Mouse (Mus musculus) heart, embryonic 11.5 days (tissue): ENCODE measurements around the gene Dnajc5. TPM values are rescaled to one million over a fixed set of nuclear protein-coding genes. Genes with fewer than 3 reads are reported as not detected.

ENCODE experiments used
- ATAC-seq: fragments of 200-750 bp; cut with Nextera tagmentation; replicated peaks from 2 replicates; pipeline ENCODE4 v1.8.0; 2017; ENCODE audit warnings: moderate library complexity; ENCODE audit not compliant: insufficient number of reproducible peaks, low FRiP score, low TSS enrichment
- H3K27ac ChIP-seq: fragments of 300-500 bp; sonication (generic); 2 replicates; pipeline ENCODE4 v1.5.1; 2014; ENCODE audit warnings: mild to moderate bottlenecking, low read depth, low read length
- H3K27me3 ChIP-seq: fragments of 300-500 bp; sonication (generic); 2 replicates; pipeline ENCODE4 v1.6.1; 2014; ENCODE audit warnings: mild to moderate bottlenecking, low read length, mixed read lengths; ENCODE audit not compliant: control insufficient read depth, insufficient read depth
- H3K36me3 ChIP-seq: fragments of 300-500 bp; sonication (generic); 2 replicates; pipeline ENCODE4 v1.6.1; 2014; ENCODE audit warnings: mild to moderate bottlenecking, low read length, moderate library complexity, mixed read lengths; ENCODE audit not compliant: control insufficient read depth, insufficient read depth
- H3K4me1 ChIP-seq: fragments of 300-500 bp; sonication (generic); 2 replicates; pipeline ENCODE4 v1.6.1; 2014; ENCODE audit warnings: low read length; ENCODE audit not compliant: control insufficient read depth, insufficient read depth
- H3K4me2 ChIP-seq: fragments of 300-500 bp; sonication (generic); 2 replicates; pipeline ENCODE4 v1.6.1; 2014; ENCODE audit warnings: mild to moderate bottlenecking, moderate library complexity
- H3K4me3 ChIP-seq: fragments of 300-500 bp; sonication (generic); 2 replicates; pipeline ENCODE4 v1.5.1; 2014; ENCODE audit warnings: low read depth, low read length
- H3K9ac ChIP-seq: fragments of 300-500 bp; sonication (generic); 2 replicates; pipeline ENCODE4 v1.6.1; 2014; ENCODE audit warnings: mild to moderate bottlenecking, low read depth, low read length, moderate library complexity
- H3K9me3 ChIP-seq: fragments of 300-500 bp; sonication (generic); replicated peaks from 2 replicates; pipeline ENCODE4 v1.6.1; 2016; ENCODE audit warnings: low read length; ENCODE audit not compliant: control insufficient read depth
- WGBS: fragments of 180-500 bp; shearing (Covaris S2); extraction: QIAGEN DNeasy Blood & Tissue Kit; methylation state at CpG from one replicate; pipeline ENCODE4 v1.1.7; 2014; ENCODE audit not compliant: insufficient replicate concordance; 5-methylcytosine and 5-hydroxymethylcytosine counted together
- polyA plus RNA-seq: library from polyadenylated mRNA; unstranded; fragments of >200 nt; fragmentation: Nextera tagmentation; extraction: Ambion mirVana; gene quantifications from 2 replicates; pipeline ENCODE4 v1.2.1, GENCODE M21; 2014

Gene Dnajc5
- polyA plus RNA-seq, 1 experiment from 2014 or later, result 69.0 TPM

DNA sequence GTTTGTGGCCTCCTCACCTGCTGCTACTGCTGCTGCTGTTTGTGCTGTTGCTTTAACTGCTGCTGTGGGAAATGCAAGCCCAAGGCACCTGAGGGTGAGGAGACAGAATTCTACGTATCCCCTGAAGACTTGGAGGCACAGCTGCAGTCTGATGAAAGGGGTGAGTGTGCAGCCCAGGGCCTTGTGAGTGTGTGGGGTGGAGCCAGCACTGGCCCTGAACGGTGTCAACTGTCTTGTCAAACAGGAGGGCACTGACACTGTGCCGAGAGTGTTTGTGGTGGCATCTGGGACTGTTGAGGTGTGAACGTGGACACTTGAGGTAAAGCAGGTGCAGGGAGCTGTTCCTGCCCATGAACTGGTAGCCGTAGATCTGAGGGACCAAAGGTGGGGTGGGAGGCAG is 28.4 kb downstream of the Dnajc5 start:
- peaks cover 38% of the 10 kb centered on the region for H3K36me3 ChIP-seq
- H3K9me3 ChIP-seq, result no peaks in the 10 kb centered on the region
- H3K27me3 ChIP-seq, result no peaks in the 10 kb centered on the region
- no peak overlapping the region for H3K27ac ChIP-seq
- WGBS, result 80% methylated on average over 5 of the region's 5 CpGs
- 0 out of 2 replicates have a peak, but pooled peaks cover 3% of the 10 kb centered on the region for H3K4me1 ChIP-seq
- no peak for ATAC-seq
- no peak overlapping the region for H3K4me2 ChIP-seq
- no peak overlapping the region for H3K4me3 ChIP-seq
- H3K9ac ChIP-seq, result no peak overlapping the region

GRCm38 (mm10) chr2:181550233-181550632 is 29.9 kb downstream of the Dnajc5 start:
- no peak for ATAC-seq
- H3K27me3 ChIP-seq, result no peaks in the 10 kb centered on the region
- no peak overlapping the region for H3K4me2 ChIP-seq
- H3K27ac ChIP-seq, result no peak overlapping the region
- H3K9ac ChIP-seq, result no peak overlapping the region
- H3K36me3 ChIP-seq, result peaks cover 38% of the 10 kb centered on the region
- H3K9me3 ChIP-seq, result no peaks in the 10 kb centered on the region
- 0 out of 2 replicates have a peak, but pooled peaks cover 3% of the 10 kb centered on the region for H3K4me1 ChIP-seq
- 93% methylated on average over 2 of the region's 2 CpGs for WGBS
- no peak overlapping the region for H3K4me3 ChIP-seq

- Histone ChIP-seq H3K4me3 (no peak overlapping the region), H3K4me2 (no peak overlapping the region), H3K27ac (no peak overlapping the region), H3K27me3 (no peaks in the 10 kb centered on the region), H3K9ac (no peak overlapping the region), H3K9me3 (no peaks in the 10 kb centered on the region), H3K36me3 (peaks cover 33% of the 10 kb centered on the region), H3K4me1 (no peaks in the 10 kb centered on the region)
- ATAC-seq, result no peak
These were observed 33.5 kb downstream of the Dnajc5 start for GRCm38 (mm10) chr2:181553772-181554171.

- H3K4me1 ChIP-seq, result peaks cover 6% of the 10 kb centered on the region
- H3K27ac ChIP-seq, result no peak overlapping the region
- no peaks in the 10 kb centered on the region for H3K27me3 ChIP-seq
- no peak overlapping the region for H3K4me3 ChIP-seq
- 81% methylated on average over 3 of the region's 3 CpGs for WGBS
- no peak overlapping the region for H3K4me2 ChIP-seq
- no peaks in the 10 kb centered on the region for H3K36me3 ChIP-seq
- no peak overlapping the region for H3K9ac ChIP-seq
- H3K9me3 ChIP-seq, result no peaks in the 10 kb centered on the region
- no peak for ATAC-seq
These were observed 47.1 kb downstream of the Dnajc5 start for GRCm38 (mm10) chr2:181567338-181567737.

DNA sequence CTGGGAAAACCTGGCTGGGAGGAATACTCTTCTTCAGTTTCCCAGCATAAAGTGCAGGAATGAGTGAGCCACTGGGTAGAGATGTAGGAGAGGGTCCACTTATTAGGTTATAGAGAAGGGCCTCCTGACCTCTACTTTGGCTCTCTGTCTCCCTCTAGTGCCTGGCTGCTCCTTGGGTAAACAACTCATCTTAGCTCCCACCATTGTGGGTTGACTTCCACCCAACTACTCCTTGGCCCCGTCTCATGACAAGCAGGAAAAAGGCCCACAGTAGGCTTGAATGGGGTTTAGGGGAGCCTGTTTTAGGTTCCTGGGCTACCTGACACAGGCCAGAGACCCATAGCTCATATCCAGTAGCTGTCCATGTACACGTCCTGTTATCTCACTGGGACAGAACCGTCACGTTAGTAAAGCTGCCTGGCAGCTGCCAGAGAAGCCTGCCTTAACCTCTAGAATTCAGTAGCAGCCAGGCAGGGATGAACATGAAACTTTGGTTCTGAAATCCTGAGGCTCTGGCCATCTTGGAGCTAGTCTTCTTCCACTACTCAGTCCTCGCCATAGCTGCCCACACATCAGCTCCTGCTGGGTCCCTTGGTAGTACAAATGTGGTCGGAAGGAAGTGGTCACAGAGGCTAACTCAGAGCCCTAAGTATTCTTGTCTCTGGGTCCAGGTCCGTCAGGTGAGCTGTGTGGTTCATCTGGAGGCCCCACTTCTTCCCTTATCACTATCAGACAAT is 48.2 kb downstream of the Dnajc5 start:
- H3K27ac ChIP-seq, result no peak overlapping the region
- 55% methylated on average over 7 of the region's 7 CpGs for WGBS
- H3K27me3 ChIP-seq, result no peaks in the 10 kb centered on the region
- ATAC-seq, result no peak
- no peak overlapping the region for H3K9ac ChIP-seq
- H3K4me2 ChIP-seq, result no peak overlapping the region
- H3K36me3 ChIP-seq, result peaks cover under 1% of the 10 kb centered on the region; the same call in 1 of the 2 replicates
- no peak overlapping the region for H3K4me3 ChIP-seq
- H3K9me3 ChIP-seq, result no peaks in the 10 kb centered on the region
- H3K4me1 ChIP-seq, result peaks cover 6% of the 10 kb centered on the region

- Histone ChIP-seq H3K27ac (no peak overlapping the region), H3K27me3 (no peaks in the 10 kb centered on the region), H3K4me3 (no peak overlapping the region), H3K4me1 (peaks cover 6% of the 10 kb centered on the region), H3K4me2 (no peak overlapping the region), H3K36me3 (peaks cover 3% of the 10 kb centered on the region; the same call in 1 of the 2 replicates), H3K9me3 (no peaks in the 10 kb centered on the region), H3K9ac (no peak overlapping the region)
- WGBS, result 94% methylated on average over 10 of the region's 10 CpGs
- ATAC-seq, result no peak
These were observed 49.6 kb downstream of the Dnajc5 start for GRCm38 (mm10) chr2:181569856-181570255.

GRCm38 (mm10) chr2:181570375-181570774 is 50.1 kb downstream of the Dnajc5 start:
- Histone ChIP-seq H3K4me3 (no peak overlapping the region), H3K27ac (no peak overlapping the region), H3K9me3 (no peaks in the 10 kb centered on the region), H3K4me2 (no peak overlapping the region), H3K27me3 (no peaks in the 10 kb centered on the region), H3K4me1 (peaks cover 6% of the 10 kb centered on the region), H3K9ac (no peak overlapping the region), H3K36me3 (peaks cover 3% of the 10 kb centered on the region; the same call in 1 of the 2 replicates)
- ATAC-seq, result no peak
- 75% methylated on average over 8 of the region's 8 CpGs for WGBS

DNA sequence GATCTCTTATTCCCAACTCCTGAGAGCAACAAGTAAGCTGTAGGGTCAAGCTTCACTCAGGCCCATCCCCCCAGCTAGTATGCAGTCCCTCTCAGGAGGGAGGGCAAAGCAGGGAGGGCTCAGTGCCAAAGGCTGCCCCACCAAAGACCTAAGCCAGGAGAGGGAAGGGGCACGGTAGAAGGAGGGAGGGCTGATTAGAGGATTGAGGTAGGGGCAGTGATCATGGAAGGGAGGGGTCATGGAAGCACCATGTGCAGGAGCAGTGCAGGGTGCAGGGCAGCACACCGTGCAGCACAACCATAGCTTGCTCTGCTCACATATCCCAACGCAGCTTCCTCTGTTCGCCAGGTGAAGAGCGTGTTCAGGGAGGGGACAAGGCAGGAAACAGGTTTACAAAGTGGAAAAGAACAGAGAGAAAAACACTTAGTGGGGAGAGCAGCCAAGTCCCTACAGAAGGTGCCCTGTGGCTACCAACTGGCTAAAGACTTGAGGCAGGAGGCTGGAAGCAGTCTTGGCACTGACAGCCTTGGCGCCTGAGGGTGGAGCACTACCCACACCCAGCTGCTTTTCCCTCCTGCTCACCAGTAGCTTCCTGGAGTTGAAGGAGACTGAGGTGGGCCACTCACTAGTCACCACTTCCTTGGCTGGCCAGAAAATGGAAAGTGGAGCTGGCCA is 50.8 kb downstream of the Dnajc5 start:
- no peaks in the 10 kb centered on the region for H3K9me3 ChIP-seq
- H3K4me2 ChIP-seq, result no peak overlapping the region
- 70% methylated on average over 6 of the region's 6 CpGs for WGBS
- peaks cover 3% of the 10 kb centered on the region; the same call in 1 of the 2 replicates for H3K36me3 ChIP-seq
- H3K27me3 ChIP-seq, result no peaks in the 10 kb centered on the region
- peaks cover 6% of the 10 kb centered on the region for H3K4me1 ChIP-seq
- no peak overlapping the region for H3K27ac ChIP-seq
- no peak overlapping the region for H3K9ac ChIP-seq
- H3K4me3 ChIP-seq, result no peak overlapping the region
- no peak for ATAC-seq
